Mouse (Mus musculus): ENCODE data around the gene Gm42674.

The Gm42674 gene

DNA sequence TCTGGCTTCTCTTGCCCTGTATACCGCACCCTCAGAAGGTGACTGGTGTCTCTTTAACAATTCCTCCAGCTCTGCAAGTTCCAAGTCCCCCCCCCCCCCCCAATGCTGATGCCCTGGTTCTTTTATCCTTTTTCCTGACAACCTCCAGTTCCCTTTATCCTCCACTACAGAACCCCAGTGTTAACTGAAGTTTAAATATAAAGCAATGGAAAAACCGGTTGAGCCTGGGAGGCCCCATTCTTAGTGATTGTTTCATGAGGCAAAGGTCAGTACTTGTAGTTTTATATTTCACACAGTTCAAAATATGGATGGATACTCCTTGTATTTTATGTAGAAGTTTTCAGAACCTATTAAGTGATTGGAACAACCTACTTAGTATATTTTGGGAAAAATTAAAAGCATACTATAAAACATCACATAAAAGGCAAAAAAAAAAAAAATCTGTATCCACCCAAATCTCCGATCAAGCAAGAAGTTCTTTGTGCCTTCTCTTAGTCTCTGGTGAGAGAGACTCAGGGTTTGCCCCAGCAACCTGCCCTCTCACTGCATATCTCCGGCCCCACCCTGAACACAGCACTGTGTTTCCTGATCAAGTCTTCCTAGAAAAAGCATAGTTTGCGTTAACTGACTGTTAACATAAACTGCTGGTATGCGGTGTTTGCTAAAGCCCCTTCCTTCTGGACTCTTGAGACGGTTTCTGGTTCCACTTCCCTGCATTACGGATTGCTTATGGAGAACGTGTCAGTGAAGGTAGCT, 24.7 kb downstream of the Gm42674 start:
- TF ChIP-seq GATA4 (IDR thresholded peaks at IDR 0.05; ENCODE audit: insufficient replicate concordance, low read length), result no peak

DNA sequence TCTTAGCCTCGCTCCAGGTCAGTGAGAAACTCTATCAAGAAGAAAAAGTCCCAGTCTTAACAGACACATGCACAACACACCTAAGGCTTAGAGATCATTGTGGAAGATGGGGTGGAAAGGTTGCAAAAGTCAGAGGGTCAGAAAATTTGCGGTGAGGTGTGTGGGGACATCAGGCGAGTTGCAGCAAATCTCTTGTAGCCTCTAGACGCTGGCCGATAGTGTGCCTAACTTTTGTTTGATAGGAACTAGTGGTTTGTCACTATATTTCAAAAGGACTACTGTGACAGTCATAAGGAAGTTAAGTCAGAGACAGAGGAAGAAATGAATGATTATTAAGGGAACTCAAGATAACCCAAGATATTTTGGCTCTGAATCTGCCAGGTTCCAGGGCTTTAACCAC, 25.7 kb downstream of the Gm42674 start:
- no peak for TF ChIP-seq GATA4 (IDR thresholded peaks at IDR 0.05; ENCODE audit: insufficient replicate concordance, low read length)

DNA sequence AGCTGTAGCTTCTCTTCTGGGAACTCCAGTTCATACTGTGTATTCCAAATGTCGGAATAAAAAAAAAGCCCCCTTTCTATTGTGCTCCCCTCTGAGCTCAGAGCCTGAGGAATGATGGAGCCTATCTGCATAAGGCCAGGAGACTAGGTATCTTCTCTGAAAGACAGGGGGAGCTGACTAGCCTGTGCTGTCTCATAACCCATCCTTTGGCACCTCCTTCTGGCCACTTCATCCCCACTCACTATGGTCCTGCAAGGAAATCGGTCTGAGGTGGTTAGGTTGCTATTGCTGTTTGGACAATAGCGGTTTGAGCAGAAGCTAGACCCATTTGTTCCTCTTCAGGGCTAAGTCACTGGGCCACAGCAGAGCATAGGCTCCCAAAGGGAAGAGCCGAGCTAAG, 26.1 kb downstream of the Gm42674 start:
- no peak for TF ChIP-seq GATA4 (IDR thresholded peaks at IDR 0.05; ENCODE audit: insufficient replicate concordance, low read length)

DNA sequence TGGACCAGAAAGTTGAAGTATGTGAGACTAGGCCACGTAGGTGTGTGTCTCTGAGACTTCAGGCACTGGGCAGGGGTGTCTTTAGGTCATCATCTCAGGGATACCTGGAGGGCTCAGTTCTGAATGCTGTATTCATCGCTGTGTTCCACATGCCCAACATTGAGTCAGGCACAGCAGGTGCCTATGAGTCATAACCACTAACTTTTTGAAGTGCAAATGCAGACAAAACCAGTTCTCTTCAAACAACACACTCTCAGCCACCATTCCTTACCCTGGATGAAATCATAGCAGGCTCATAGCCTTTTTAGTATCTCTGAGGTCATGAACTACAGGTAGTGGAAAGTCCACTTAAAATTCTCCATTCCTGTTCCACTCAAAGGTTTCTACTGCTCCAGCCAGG, 27.6 kb downstream of the Gm42674 start:
- no peak for TF ChIP-seq GATA4 (IDR thresholded peaks at IDR 0.05; ENCODE audit: insufficient replicate concordance, low read length)

DNA sequence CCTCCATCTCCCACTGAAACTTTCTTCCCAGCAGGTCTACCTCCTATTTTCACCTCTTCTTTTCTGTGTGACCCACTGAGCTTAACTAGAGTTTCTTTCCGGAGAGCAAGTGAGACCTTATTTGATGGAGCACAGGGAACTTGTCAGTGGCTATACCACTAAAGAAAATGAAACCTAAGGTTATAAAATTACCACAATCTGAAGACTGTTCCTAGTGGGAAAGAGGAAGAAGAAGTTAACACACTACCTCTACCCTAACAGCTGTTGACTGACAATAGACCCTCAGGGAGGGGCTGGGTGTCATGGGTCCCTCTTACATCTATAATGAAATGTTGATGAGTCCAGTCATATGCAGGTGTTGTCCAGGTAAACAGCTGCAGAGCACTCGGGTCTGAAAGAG, 30.3 kb downstream of the Gm42674 start:
- no peak for TF ChIP-seq GATA4 (IDR thresholded peaks at IDR 0.05; ENCODE audit: insufficient replicate concordance, low read length)

DNA sequence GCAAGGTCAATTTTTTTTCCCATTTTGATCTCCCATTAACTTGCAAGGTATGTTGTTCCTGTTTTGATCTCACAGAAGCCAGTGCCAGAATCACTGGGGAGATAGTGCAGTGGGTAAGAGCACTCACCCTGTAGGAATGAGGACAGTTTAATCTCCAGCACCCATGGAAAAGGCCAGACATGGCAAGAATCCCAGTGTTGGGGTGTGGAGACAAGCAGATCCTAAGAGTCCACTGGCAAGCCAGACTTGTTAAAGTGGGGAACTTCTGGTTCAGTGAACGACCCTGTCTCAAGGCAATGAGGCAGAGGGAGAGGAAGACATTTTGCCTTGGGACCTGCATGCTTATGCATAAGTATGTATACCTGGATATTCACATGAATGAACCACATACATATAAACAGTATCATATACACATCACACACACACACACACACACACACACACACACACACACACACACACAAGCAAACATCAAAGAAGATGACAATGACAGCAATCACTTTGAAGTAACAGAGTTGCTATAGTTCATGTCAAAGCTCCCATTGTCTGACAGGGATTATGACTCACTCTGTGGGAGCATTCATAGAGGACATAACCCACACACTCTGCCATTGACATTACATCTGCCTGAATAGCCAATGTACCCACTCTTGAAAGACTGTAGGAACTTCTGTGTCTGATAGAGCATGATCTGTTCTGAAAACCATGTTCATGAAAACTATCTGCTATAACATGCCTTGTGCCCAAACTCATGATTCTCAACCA, 37.0 kb downstream of the Gm42674 start:
- TF ChIP-seq GATA4 (IDR thresholded peaks at IDR 0.05; ENCODE audit: insufficient replicate concordance, low read length), result no peak

DNA sequence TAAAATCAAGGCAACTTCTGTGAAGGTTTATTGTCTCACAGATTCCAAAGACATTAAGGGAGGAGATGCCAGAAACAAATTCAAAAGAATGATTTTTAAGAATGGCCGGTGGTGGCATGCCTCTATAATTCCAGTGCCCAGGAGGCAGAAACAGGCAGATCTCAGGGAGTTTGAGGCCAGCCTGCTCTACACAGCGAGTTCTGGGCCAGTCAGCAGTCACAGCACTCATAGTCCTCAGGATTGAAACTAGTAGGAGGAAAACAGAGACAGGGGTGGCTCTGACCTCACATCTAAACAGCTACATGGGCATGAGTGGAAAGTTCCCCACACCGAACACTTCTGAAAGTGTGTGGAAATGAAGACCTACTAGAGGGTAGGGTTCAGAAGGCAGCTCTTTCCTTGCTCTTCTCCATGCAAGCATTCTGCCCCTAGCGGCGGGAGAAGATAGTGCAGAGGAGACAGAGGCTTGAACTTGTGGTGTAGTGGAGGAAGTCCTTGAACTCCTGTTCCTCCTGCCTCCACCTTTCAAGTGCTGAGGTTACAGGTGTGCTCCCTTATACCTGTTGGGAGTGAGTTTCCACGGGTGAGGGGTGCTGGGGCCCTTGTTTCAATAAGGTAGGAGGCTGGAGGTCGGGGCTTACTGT, 37.9 kb downstream of the Gm42674 start:
- TF ChIP-seq GATA4 (IDR thresholded peaks at IDR 0.05; ENCODE audit: insufficient replicate concordance, low read length), result no peak

DNA sequence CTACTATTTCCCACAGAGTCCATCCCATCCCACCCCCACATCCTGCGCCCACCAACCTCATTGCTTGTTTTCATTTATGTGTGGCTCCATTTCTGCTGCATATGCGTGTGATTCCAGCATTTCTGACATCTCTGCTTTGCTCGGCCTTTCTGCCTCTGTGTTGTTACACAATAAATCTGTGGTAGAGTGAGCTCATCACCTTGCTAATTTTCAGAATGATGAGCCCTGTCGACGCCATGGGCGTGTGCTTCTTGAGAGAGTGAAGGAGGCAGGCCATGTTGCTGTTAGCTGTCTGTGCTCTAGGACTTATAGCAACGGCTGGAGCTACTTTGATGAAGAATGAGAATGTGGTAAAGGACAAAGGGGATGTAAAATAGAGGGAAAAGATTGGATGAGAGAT, 39.3 kb downstream of the Gm42674 start:
- TF ChIP-seq GATA4 (IDR thresholded peaks at IDR 0.05; ENCODE audit: insufficient replicate concordance, low read length), result no peak

DNA sequence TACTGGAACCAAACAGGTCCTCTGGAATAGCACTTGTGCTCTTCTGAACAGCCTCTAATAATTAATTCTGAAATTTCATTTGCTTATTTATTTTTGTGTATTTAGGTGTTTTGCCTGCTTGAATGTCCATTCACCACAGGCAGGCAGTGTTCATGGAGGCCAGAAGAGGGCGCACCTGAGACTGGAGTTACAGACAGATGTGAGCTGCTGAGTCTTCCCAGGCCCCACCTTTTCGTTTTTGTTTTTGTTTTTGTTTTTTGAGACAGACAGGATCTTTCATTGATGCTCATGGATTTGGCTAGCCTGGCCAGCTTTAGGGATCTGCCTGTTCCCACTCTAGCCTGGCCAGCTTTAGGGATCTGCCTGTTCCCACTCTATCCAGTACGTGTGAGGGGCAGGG, 42.5 kb downstream of the Gm42674 start:
- no peak for TF ChIP-seq GATA4 (IDR thresholded peaks at IDR 0.05; ENCODE audit: insufficient replicate concordance, low read length)

DNA sequence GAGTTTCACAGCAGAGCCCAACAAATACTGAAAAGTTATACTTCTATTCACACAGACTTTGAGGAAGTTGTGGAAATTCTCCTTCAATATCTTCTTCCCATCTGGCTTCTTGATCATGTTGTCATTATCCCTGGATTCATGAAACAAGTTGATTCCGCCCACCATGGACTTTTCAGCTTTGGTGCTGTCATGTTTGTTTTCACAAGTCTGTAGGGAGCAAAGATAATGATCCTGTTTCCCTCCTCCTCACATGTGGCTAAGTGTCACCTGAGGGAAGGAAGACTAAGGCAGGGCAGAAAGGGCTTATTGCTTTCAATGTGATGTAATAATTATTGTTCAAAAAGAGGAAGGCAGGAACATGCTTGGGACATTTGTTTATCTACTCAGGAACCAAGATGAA, 45.6 kb downstream of the Gm42674 start:
- no peak for TF ChIP-seq GATA4 (IDR thresholded peaks at IDR 0.05; ENCODE audit: insufficient replicate concordance, low read length)

DNA sequence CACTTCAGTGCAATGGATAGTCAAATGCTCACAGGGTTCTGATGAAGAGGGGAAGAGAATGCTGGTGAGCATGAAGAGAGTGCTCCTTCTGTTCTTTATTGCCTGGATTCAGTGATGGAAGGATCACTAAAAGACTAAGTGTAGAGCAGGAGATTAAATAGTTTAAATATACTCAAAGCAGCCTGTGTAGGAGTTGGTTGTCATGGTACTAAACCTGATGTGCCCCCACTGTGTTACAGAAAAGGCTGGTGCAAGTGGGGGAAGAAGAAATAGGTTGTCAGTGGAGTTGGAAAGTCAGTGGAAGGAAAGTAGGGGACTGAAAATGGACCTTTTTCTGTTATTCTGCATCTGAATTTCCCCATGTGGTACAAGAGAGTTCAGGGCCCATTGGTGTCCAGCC, 47.3 kb downstream of the Gm42674 start:
- no peak for TF ChIP-seq GATA4 (IDR thresholded peaks at IDR 0.05; ENCODE audit: insufficient replicate concordance, low read length)

DNA sequence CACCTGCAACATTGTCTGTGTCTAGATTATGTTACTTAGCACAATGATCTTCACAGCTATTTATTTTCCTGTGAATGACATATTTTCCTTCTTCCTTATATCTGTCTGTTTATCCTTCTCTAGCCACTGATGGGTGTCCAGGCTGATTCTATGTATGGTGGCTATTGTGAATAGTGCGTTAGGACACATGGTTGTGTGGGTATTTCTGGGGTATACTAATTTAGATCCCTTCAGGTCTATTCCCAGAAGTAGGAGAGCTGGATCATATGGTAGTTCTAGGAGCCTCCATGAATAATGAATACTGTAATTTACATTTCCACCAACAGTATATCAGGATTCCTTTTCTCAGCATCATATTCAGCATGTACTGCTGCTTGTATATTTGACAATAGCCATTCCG, 48.1 kb downstream of the Gm42674 start:
- no peak for TF ChIP-seq GATA4 (IDR thresholded peaks at IDR 0.05; ENCODE audit: insufficient replicate concordance, low read length)

DNA sequence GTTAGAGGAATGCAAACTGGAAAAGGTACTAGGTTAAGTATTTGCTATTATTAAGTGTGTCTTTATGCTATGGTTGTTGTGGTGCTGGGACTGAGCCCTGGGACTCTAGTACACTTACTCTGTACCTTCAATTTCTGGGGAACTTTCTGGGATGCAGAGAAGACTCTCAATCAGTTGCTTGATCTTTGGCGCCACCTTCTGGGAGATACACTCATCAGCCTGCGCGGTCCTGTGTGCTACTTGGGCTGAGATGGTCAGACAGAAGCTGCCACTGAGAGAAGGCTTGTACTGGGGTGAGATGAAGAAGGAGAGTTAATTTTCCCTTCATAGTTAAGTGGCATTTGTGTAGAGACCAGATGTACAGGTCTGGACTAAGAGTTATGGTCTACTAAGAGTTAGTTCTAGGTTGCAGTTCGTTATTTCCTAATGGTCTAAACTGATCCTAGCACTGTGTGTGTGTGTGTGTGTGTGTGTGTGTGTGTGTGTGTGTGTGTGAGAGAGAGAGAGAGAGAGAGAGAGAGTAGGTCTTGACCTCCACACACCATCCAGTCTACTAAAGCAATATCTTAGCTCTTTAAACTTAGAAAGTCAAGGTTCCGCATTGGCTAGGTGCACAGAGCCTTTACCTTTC, 51.3 kb downstream of the Gm42674 start:
- no peak for TF ChIP-seq GATA4 (IDR thresholded peaks at IDR 0.05; ENCODE audit: insufficient replicate concordance, low read length)

DNA sequence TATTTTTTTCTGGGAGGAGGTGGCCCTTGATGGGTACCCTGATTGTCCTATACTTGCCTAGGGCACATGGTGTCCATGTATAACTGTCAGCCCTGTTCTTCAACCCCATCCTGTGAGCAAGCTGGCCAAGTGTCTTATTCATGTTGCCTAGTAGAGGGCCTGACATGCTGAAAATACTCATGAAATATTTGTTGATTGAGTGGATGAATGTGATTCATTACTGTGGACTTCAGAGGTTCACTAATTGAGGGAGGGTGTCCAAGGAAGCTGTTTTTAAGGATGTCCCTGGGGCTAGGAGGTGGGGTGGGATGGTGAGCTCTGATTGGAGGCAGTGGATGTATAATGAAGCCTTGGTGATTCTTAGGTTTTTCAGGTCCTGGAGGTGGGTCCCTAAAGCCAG, 52.0 kb downstream of the Gm42674 start, which contains the start of gene S100a7a:
Gene S100a7a, plus strand, starts transcription at position 301 of the 400 bp plus-strand sequence.
- no peak for TF ChIP-seq GATA4 (IDR thresholded peaks at IDR 0.05; ENCODE audit: insufficient replicate concordance, low read length)

Measured in liver, adult (tissue).